Mouse (Mus musculus): ENCODE measurements around the gene Thap11. TPM values are rescaled to one million over a fixed set of nuclear protein-coding genes. Genes with fewer than 3 reads are reported as not detected.

Thap11 gene
- polyA plus RNA-seq, 1 experiment from 2014 or later = 55.8 TPM

Other genes with a start within 250 kb of the Thap11 start
- 34.0 and 37.4 TPM in 2 replicates for gene Ripor1, start 249.9 kb upstream of the Thap11 start, polyA plus RNA-seq (2015; fragmentation: Nextera tagmentation; extraction: Ambion mirVana)
- gene Ctcf, start 218.6 kb upstream of the Thap11 start, polyA plus RNA-seq (2015; fragmentation: Nextera tagmentation; extraction: Ambion mirVana) = 87.0 and 113 TPM in 2 replicates
- gene Agrp, start 217.7 kb upstream of the Thap11 start, polyA plus RNA-seq (2015; fragmentation: Nextera tagmentation; extraction: Ambion mirVana) = 1.2 and 1.9 TPM in 2 replicates
- gene Carmil2, start 168.9 kb upstream of the Thap11 start, polyA plus RNA-seq (2015; fragmentation: Nextera tagmentation; extraction: Ambion mirVana) = 21.5 and 28.5 TPM in 2 replicates
- 81.1 and 89.4 TPM in 2 replicates for gene Acd, start 154.0 kb upstream of the Thap11 start, polyA plus RNA-seq (2015; fragmentation: Nextera tagmentation; extraction: Ambion mirVana)
- 47.9 and 59.6 TPM in 2 replicates for gene Pard6a, start 154.0 kb upstream of the Thap11 start, polyA plus RNA-seq (2015; fragmentation: Nextera tagmentation; extraction: Ambion mirVana)
- gene 4933405L10Rik, start 147.5 kb upstream of the Thap11 start, polyA plus RNA-seq (2015; fragmentation: Nextera tagmentation; extraction: Ambion mirVana) = 0.22 and 0.35 TPM in 2 replicates
- gene Enkd1, start 146.9 kb upstream of the Thap11 start, polyA plus RNA-seq (2015; fragmentation: Nextera tagmentation; extraction: Ambion mirVana) = 13.9 and 16.2 TPM in 2 replicates
- gene Gfod2, start 96.5 kb upstream of the Thap11 start, polyA plus RNA-seq (2015; fragmentation: Nextera tagmentation; extraction: Ambion mirVana) = 60.5 and 73.8 TPM in 2 replicates
- 9.9 and 10.4 TPM in 2 replicates for gene Ranbp10, start 27.8 kb upstream of the Thap11 start, polyA plus RNA-seq (2015; fragmentation: Nextera tagmentation; extraction: Ambion mirVana)
- gene Tsnaxip1, start 27.4 kb upstream of the Thap11 start, polyA plus RNA-seq (2015; fragmentation: Nextera tagmentation; extraction: Ambion mirVana) = 0.28 and 0.47 TPM in 2 replicates
- 47.5 and 49.3 TPM in 2 replicates for gene Cenpt, start 1.9 kb upstream of the Thap11 start, polyA plus RNA-seq (2015; fragmentation: Nextera tagmentation; extraction: Ambion mirVana)
- gene Nutf2, start 5.4 kb downstream of the Thap11 start, polyA plus RNA-seq (2015; fragmentation: Nextera tagmentation; extraction: Ambion mirVana) = 145 and 174 TPM in 2 replicates
- 45.3 and 46.5 TPM in 2 replicates for gene Edc4, start 25.7 kb downstream of the Thap11 start, polyA plus RNA-seq (2015; fragmentation: Nextera tagmentation; extraction: Ambion mirVana)
- gene Nrn1l, start 38.4 kb downstream of the Thap11 start, polyA plus RNA-seq (2015; fragmentation: Nextera tagmentation; extraction: Ambion mirVana) = 1.4 and 1.5 TPM in 2 replicates
- gene Pskh1, start 45.3 kb downstream of the Thap11 start, polyA plus RNA-seq (2015; fragmentation: Nextera tagmentation; extraction: Ambion mirVana) = 9.3 and 14.9 TPM in 2 replicates
- gene Ctrl, start 78.7 kb downstream of the Thap11 start, polyA plus RNA-seq (2015; fragmentation: Nextera tagmentation; extraction: Ambion mirVana) = 3.2 and 3.5 TPM in 2 replicates
- 86.8 and 142 TPM in 2 replicates for gene Psmb10, start 83.3 kb downstream of the Thap11 start, polyA plus RNA-seq (2015; fragmentation: Nextera tagmentation; extraction: Ambion mirVana)
- 3.1 and 3.3 TPM in 2 replicates for gene Lcat, start 88.2 kb downstream of the Thap11 start, polyA plus RNA-seq (2015; fragmentation: Nextera tagmentation; extraction: Ambion mirVana)
- gene Slc12a4, start 111.0 kb downstream of the Thap11 start, polyA plus RNA-seq (2015; fragmentation: Nextera tagmentation; extraction: Ambion mirVana) = 10.8 and 14.1 TPM in 2 replicates
- gene Dpep3, start 124.3 kb downstream of the Thap11 start, polyA plus RNA-seq (2015; fragmentation: Nextera tagmentation; extraction: Ambion mirVana) = not detected in 2 replicates
- gene Dus2, start 136.2 kb downstream of the Thap11 start, polyA plus RNA-seq (2015; fragmentation: Nextera tagmentation; extraction: Ambion mirVana) = 27.8 and 30.6 TPM in 2 replicates
- gene Dpep2nb, start 150.8 kb downstream of the Thap11 start, polyA plus RNA-seq (2015; fragmentation: Nextera tagmentation; extraction: Ambion mirVana) = 0.14 TPM in 1 of 2 replicates, not detected in the other
- 20.8 and 20.9 TPM in 2 replicates for gene Ddx28, start 156.8 kb downstream of the Thap11 start, polyA plus RNA-seq (2015; fragmentation: Nextera tagmentation; extraction: Ambion mirVana)
- gene Nfatc3, start 203.7 kb downstream of the Thap11 start, polyA plus RNA-seq (2015; fragmentation: Nextera tagmentation; extraction: Ambion mirVana) = 3.5 and 4.4 TPM in 2 replicates

Data from neural tube, embryonic 15.5 days (tissue).